Mouse (Mus musculus): Measurements from ENCODE around the gene Pop4. TPM values are rescaled to one million over a fixed set of nuclear protein-coding genes. Genes with fewer than 3 reads are reported as not detected.

The Pop4 gene
- polyA plus RNA-seq, 1 experiment from 2014 or later, result 85.4 TPM

DNA sequence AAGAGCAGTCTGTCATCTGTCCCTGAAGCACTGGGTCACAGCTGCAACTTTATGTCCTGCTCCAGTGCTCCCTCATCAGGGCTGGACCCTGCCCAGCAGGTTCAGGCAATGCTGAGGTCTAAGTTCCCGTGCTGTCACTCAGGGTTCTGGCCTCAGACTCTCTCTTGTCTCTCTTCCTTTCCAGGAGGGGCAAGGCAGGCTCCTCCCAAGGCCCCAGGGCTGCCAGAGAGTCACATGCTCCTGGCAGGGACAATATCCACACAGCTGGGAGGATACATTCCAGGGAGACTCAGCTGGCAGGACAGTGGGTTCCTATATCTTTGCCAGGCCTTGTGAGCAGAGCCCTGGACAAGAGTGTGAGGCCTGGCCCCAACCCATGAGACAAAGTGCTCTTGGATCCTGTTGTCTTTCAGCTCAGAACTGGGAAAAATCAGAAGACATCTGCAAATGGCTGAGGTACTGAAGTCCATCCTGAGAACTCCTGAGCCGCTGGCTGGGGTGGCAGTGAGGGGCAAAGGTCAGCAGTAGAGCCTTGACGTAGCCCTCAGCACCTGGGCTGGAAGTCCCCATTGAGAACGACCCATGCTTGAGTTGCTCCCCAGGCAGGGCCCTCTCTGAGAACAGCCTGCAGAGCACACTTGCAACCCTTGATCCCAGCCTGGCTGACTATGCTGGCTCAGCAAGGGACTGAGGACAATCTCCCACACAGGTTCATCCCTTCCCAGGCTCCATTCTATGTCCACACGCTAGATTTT, 53.6 kb downstream of the Pop4 start:
- no peak for ATAC-seq (ENCODE audit: low FRiP score, low read depth)
- no peaks in the 10 kb centered on the region for H3K27me3 ChIP-seq (replicated peaks)
- H3K4me1 ChIP-seq, result no peaks in the 10 kb centered on the region
- H3K9me3 ChIP-seq, result no peaks in the 10 kb centered on the region
- 64% methylated on average over 5 of the region's 5 CpGs for WGBS
- H3K4me3 ChIP-seq, result no peak overlapping the region
- H3K4me2 ChIP-seq (replicated peaks), result no peak overlapping the region
- H3K27ac ChIP-seq, result no peak overlapping the region
- no peaks in the 10 kb centered on the region for H3K36me3 ChIP-seq
- no peak overlapping the region for H3K9ac ChIP-seq

DNA sequence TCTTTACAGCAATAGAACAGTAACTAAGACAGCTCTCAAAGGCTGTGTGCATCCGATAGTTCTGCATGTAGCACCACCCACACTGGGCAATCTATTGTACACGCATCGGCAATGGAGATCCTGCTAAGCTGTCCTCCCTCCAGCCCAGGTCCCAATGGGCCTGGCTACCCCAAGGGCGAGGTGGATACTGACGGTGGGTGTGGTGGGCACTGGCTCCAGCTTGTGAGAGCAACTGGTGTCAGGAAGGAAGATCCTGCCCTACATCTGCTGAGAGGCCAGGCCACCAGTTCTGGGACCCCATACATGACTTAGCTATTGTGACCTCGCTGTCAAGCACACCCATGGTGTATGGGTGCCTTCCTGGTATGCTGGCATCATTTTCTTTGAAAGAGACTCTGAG, 55.5 kb downstream of the Pop4 start:
- H3K4me2 ChIP-seq (replicated peaks), result no peak overlapping the region
- no peaks in the 10 kb centered on the region for H3K4me1 ChIP-seq
- H3K36me3 ChIP-seq, result no peaks in the 10 kb centered on the region
- no peaks in the 10 kb centered on the region for H3K27me3 ChIP-seq (replicated peaks)
- 88% methylated on average over 6 of the region's 6 CpGs for WGBS
- no peak for ATAC-seq (ENCODE audit: low FRiP score, low read depth)
- H3K9ac ChIP-seq, result no peak overlapping the region
- no peak overlapping the region for H3K4me3 ChIP-seq
- no peaks in the 10 kb centered on the region for H3K9me3 ChIP-seq
- no peak overlapping the region for H3K27ac ChIP-seq

DNA sequence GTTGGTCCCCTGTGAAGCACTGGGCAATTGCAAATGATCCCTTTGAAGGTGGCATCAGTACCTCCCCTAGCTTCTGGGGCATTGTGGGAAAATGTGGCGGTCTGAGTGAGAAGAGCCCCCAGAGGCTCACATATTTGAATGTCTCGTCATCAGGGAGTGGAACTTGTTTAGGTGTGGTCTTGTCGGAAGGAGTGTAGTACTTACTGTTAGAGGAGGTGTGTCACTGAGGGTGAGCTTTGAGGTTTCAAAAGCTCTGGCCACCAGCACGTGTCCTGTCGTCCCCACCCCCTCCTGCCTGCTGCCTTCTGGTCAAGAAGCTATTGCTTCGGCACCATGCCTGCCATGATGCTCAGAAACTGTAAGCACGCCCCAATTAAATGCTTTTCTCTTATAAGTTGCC, 55.9 kb downstream of the Pop4 start:
- H3K9ac ChIP-seq, result no peak overlapping the region
- no peaks in the 10 kb centered on the region for H3K27me3 ChIP-seq (replicated peaks)
- no peaks in the 10 kb centered on the region for H3K9me3 ChIP-seq
- 75% methylated on average over 7 of the region's 7 CpGs for WGBS
- H3K4me2 ChIP-seq (replicated peaks), result no peak overlapping the region
- no peak overlapping the region for H3K27ac ChIP-seq
- H3K4me1 ChIP-seq, result no peaks in the 10 kb centered on the region
- H3K36me3 ChIP-seq, result no peaks in the 10 kb centered on the region
- no peak overlapping the region for H3K4me3 ChIP-seq
- no peak for ATAC-seq (ENCODE audit: low FRiP score, low read depth)

DNA sequence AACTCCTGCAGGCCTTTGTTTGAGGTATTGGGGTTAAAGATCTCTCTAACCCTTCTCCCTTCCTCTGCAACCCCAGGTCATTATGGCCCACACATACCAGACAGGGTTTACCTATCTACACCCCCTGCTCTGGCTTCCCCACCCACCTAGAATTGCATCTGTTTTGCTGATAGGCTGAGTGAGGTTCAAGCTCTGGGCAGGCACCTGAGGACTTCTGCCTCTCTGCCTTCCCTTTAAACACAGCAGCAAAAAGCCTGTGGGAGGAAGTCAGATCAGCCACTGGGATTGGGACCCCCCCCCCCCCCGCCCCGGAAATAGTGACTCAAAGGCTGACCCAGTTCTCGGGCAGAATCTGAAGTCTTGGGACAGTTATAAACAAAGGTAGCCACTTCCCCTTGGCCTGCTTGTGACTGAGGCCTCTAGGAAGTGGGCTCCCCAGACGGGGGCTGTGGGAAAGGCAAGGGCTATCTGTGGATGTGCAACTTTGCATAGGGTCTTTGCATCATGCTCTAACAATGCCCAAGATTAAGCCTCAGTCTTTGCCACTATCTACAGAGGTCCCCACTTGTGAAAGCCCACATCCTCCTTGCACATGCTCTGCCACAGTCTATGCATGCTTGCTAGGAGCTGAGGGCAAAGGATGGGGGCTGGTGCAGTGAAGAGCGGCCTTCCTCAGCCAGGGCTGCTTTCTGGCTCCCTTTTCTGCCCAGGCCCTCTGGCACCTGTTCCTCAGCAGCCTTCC, 56.6 kb downstream of the Pop4 start:
- 74% methylated on average over 5 of the region's 5 CpGs for WGBS
- Histone ChIP-seq H3K27me3 (replicated peaks) (no peaks in the 10 kb centered on the region), H3K9me3 (no peaks in the 10 kb centered on the region), H3K36me3 (no peaks in the 10 kb centered on the region), H3K4me2 (replicated peaks) (no peak overlapping the region), H3K27ac (no peak overlapping the region), H3K4me3 (no peak overlapping the region), H3K9ac (no peak overlapping the region), H3K4me1 (no peaks in the 10 kb centered on the region)
- no peak for ATAC-seq (ENCODE audit: low FRiP score, low read depth)

DNA sequence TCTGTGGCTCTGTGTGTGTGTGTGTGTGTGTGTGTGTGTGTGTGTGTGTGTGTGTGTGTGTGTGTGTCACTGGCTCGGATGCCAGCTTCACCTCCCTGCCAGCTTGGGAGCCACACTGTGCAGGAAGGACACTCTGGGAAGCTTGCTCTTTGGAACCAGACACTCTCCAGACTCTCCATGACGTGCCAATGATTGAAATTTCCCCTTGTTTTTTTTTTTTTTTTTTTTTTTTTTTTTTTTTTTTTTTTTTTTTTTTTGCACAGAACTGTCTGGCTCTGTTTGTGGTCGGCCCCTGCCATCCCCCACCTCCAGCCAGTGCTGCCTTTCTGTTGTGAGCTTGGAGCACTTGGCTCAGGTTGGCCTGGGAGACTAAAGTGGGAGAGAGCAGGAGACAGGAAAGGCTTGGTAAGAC, 58.6 kb downstream of the Pop4 start:
- Histone ChIP-seq H3K9me3 (no peaks in the 10 kb centered on the region), H3K4me1 (no peaks in the 10 kb centered on the region), H3K36me3 (no peaks in the 10 kb centered on the region), H3K4me2 (replicated peaks) (no peak overlapping the region), H3K27me3 (replicated peaks) (no peaks in the 10 kb centered on the region), H3K4me3 (no peak overlapping the region), H3K9ac (no peak overlapping the region), H3K27ac (no peak overlapping the region)
- no peak for ATAC-seq (ENCODE audit: low FRiP score, low read depth)
- 67% methylated on average over 3 of the region's 3 CpGs for WGBS

Other genes with a start within 250 kb of the Pop4 start
- gene Uri1, start 247.9 kb downstream of the Pop4 start, polyA plus RNA-seq (2016; fragmentation: Nextera tagmentation; extraction: Ambion mirVana), result 42.6 and 45.5 TPM in 2 replicates
- gene Ccne1, start 163.9 kb downstream of the Pop4 start, polyA plus RNA-seq (2016; fragmentation: Nextera tagmentation; extraction: Ambion mirVana), result 40.9 and 41.2 TPM in 2 replicates
- 20.0 and 20.8 TPM in 2 replicates for gene 1600014C10Rik, start 88.2 kb downstream of the Pop4 start, polyA plus RNA-seq (2016; fragmentation: Nextera tagmentation; extraction: Ambion mirVana)
- 1.2 and 1.6 TPM in 2 replicates for gene Plekhf1, start 43.4 kb downstream of the Pop4 start, polyA plus RNA-seq (2016; fragmentation: Nextera tagmentation; extraction: Ambion mirVana)

Measured in neural tube, embryonic 12.5 days (tissue).